Mouse (Mus musculus) liver, embryonic 11.5 days (tissue): ENCODE data around the gene Fbxo2. TPM values are rescaled to one million over a fixed set of nuclear protein-coding genes. Genes with fewer than 3 reads are reported as not detected.

Experiments used
- ATAC-seq: fragments of 200-750 bp; cut with Nextera tagmentation; replicated peaks from 2 replicates; pipeline ENCODE4 v1.8.0; 2017; ENCODE audit warnings: moderate number of reproducible peaks, mild to moderate bottlenecking, moderate TSS enrichment, moderate library complexity; ENCODE audit not compliant: low FRiP score
- DNase-seq: peaks from one replicate; pipeline ENCODE4 v3.0.0-alpha.2; 2017; ENCODE audit warnings: low spot score
- H3K27ac ChIP-seq: fragments of 300-500 bp; sonication (generic); 2 replicates; pipeline ENCODE4 v1.5.1; 2014; ENCODE audit warnings: mild to moderate bottlenecking, low read depth, low read length, control low read depth
- H3K27me3 ChIP-seq: fragments of 300-500 bp; sonication (generic); replicated peaks from 2 replicates; pipeline ENCODE4 v1.6.1; 2014; ENCODE audit warnings: low read length, mixed read lengths; ENCODE audit not compliant: control insufficient read depth, insufficient read depth
- H3K36me3 ChIP-seq: fragments of 300-500 bp; sonication (generic); 2 replicates; pipeline ENCODE4 v1.6.1; 2014; ENCODE audit warnings: mild to moderate bottlenecking, low read length, moderate library complexity, mixed read lengths; ENCODE audit not compliant: control insufficient read depth, insufficient read depth
- H3K4me1 ChIP-seq: fragments of 300-500 bp; sonication (generic); replicated peaks from 2 replicates; pipeline ENCODE4 v1.6.1; 2014; ENCODE audit warnings: low read length, mixed read lengths; ENCODE audit not compliant: control insufficient read depth, insufficient read depth
- H3K4me2 ChIP-seq: fragments of 300-500 bp; sonication (generic); 2 replicates; pipeline ENCODE4 v1.6.1; 2014; ENCODE audit warnings: mild to moderate bottlenecking, control low read depth, moderate library complexity
- H3K4me3 ChIP-seq: fragments of 300-500 bp; sonication (generic); 2 replicates; pipeline ENCODE4 v1.5.1; 2014; ENCODE audit warnings: low read depth, low read length, control low read depth
- H3K9ac ChIP-seq: fragments of 300-500 bp; sonication (generic); 2 replicates; pipeline ENCODE4 v1.6.1; 2014; ENCODE audit warnings: low read depth, low read length, control low read depth
- H3K9me3 ChIP-seq: fragments of 300-500 bp; sonication (generic); 2 replicates; pipeline ENCODE4 v1.6.1; 2016; ENCODE audit warnings: low read length, inconsistent platforms, mixed read lengths; ENCODE audit not compliant: control insufficient read depth
- WGBS: fragments of 180-500 bp; shearing (Covaris S2); extraction: QIAGEN DNeasy Blood & Tissue Kit; methylation state at CpG from one replicate; pipeline ENCODE4 v1.1.7; 2014; 5-methylcytosine and 5-hydroxymethylcytosine counted together
- polyA plus RNA-seq: library from polyadenylated mRNA; unstranded; fragments of >200 nt; fragmentation: Nextera tagmentation; extraction: Ambion mirVana; gene quantifications from 2 replicates; pipeline ENCODE4 v1.2.1, GENCODE M21; 2014

Fbxo2 gene
- polyA plus RNA-seq, 1 experiment from 2014 or later: 0.73 TPM

GRCm38 (mm10) chr4:148164461-148164860 is 4.0 kb downstream of the Fbxo2 start:
- Histone ChIP-seq H3K27me3 (peaks cover 77% of the 10 kb centered on the region), H3K4me2 (peak overlapping the region; percentile 55), H3K9me3 (no peaks in the 10 kb centered on the region), H3K4me3 (peak overlapping the region; percentile 24; the same call in 1 of the 2 replicates), H3K27ac (no peak overlapping the region), H3K4me1 (peaks cover 7% of the 10 kb centered on the region; the same call in 1 of the 2 replicates), H3K36me3 (no peaks in the 10 kb centered on the region), H3K9ac (no peak overlapping the region)
- WGBS: 2% methylated on average over 16 of the region's 16 CpGs
- ATAC-seq (no peak), DNase-seq (no peak)

GRCm38 (mm10) chr4:148165551-148165950 is 5.1 kb downstream of the Fbxo2 start:
- 12% methylated on average over 17 of the region's 17 CpGs for WGBS
- H3K4me3 ChIP-seq: no peak overlapping the region
- no peak overlapping the region for H3K9ac ChIP-seq
- ATAC-seq (no peak), DNase-seq (no peak)
- H3K36me3 ChIP-seq: no peaks in the 10 kb centered on the region
- peaks cover 9% of the 10 kb centered on the region; the same call in 1 of the 2 replicates for H3K4me1 ChIP-seq
- no peak overlapping the region for H3K4me2 ChIP-seq
- H3K9me3 ChIP-seq: no peaks in the 10 kb centered on the region
- H3K27me3 ChIP-seq: peaks cover 81% of the 10 kb centered on the region
- no peak overlapping the region for H3K27ac ChIP-seq

GRCm38 (mm10) chr4:148166431-148166830 is 6.0 kb downstream of the Fbxo2 start:
- no peak for ATAC-seq
- Histone ChIP-seq H3K36me3 (no peaks in the 10 kb centered on the region), H3K27me3 (peaks cover 77% of the 10 kb centered on the region), H3K9me3 (no peaks in the 10 kb centered on the region), H3K4me1 (peaks cover 6% of the 10 kb centered on the region; the same call in 1 of the 2 replicates), H3K4me2 (no peak overlapping the region), H3K27ac (no peak overlapping the region), H3K4me3 (no peak overlapping the region), H3K9ac (no peak overlapping the region)
- DNase-seq: no peak
- 19% methylated on average over 10 of the region's 10 CpGs for WGBS

- H3K4me3 ChIP-seq: no peak overlapping the region
- H3K36me3 ChIP-seq: no peaks in the 10 kb centered on the region
- WGBS: 22% methylated on average over 4 of the region's 4 CpGs
- H3K4me2 ChIP-seq: no peak overlapping the region
- DNase-seq: peak; percentile 51
- no peak for ATAC-seq
- no peak overlapping the region for H3K27ac ChIP-seq
- H3K4me1 ChIP-seq: peaks cover 6% of the 10 kb centered on the region; the same call in 1 of the 2 replicates
- H3K27me3 ChIP-seq: peaks cover 77% of the 10 kb centered on the region
- no peaks in the 10 kb centered on the region for H3K9me3 ChIP-seq
- H3K9ac ChIP-seq: no peak overlapping the region
These were observed 6.6 kb downstream of the Fbxo2 start for GRCm38 (mm10) chr4:148166986-148167385.

GRCm38 (mm10) chr4:148168287-148168686 is 7.9 kb downstream of the Fbxo2 start:
- ATAC-seq (no peak), DNase-seq (peak; percentile 45)
- Histone ChIP-seq H3K27ac (no peak overlapping the region), H3K4me1 (peaks cover 6% of the 10 kb centered on the region; the same call in 1 of the 2 replicates), H3K27me3 (peaks cover 78% of the 10 kb centered on the region), H3K9me3 (no peaks in the 10 kb centered on the region), H3K9ac (no peak overlapping the region), H3K36me3 (no peaks in the 10 kb centered on the region), H3K4me2 (no peak overlapping the region), H3K4me3 (no peak overlapping the region)
- 18% methylated on average over 7 of the region's 7 CpGs for WGBS

GRCm38 (mm10) chr4:148169586-148169985 is 9.2 kb downstream of the Fbxo2 start:
- Histone ChIP-seq H3K9me3 (no peaks in the 10 kb centered on the region), H3K9ac (no peak overlapping the region), H3K27ac (no peak overlapping the region), H3K36me3 (no peaks in the 10 kb centered on the region), H3K27me3 (peaks cover 79% of the 10 kb centered on the region), H3K4me2 (peak overlapping the region; percentile 6; the same call in 1 of the 2 replicates), H3K4me3 (no peak overlapping the region), H3K4me1 (peaks cover 3% of the 10 kb centered on the region; the same call in 1 of the 2 replicates)
- WGBS: 12% methylated on average over 15 of the region's 15 CpGs
- ATAC-seq (no peak), DNase-seq (no peak)

GRCm38 (mm10) chr4:148170842-148171241 is 10.4 kb downstream of the Fbxo2 start:
- ATAC-seq (no peak), DNase-seq (no peak)
- H3K4me1 ChIP-seq: peaks cover 3% of the 10 kb centered on the region; the same call in 1 of the 2 replicates
- no peak overlapping the region for H3K4me3 ChIP-seq
- H3K27ac ChIP-seq: no peak overlapping the region
- no peaks in the 10 kb centered on the region for H3K9me3 ChIP-seq
- 3% methylated on average over 2 of the region's 2 CpGs for WGBS
- no peaks in the 10 kb centered on the region for H3K36me3 ChIP-seq
- peaks cover 79% of the 10 kb centered on the region for H3K27me3 ChIP-seq
- no peak overlapping the region for H3K4me2 ChIP-seq
- H3K9ac ChIP-seq: no peak overlapping the region

GRCm38 (mm10) chr4:148171261-148171660 is 10.8 kb downstream of the Fbxo2 start:
- no peak for DNase-seq
- no peak for ATAC-seq
- Histone ChIP-seq H3K9me3 (no peaks in the 10 kb centered on the region), H3K36me3 (no peaks in the 10 kb centered on the region), H3K4me2 (no peak overlapping the region), H3K4me1 (peaks cover 3% of the 10 kb centered on the region; the same call in 1 of the 2 replicates), H3K27me3 (peaks cover 79% of the 10 kb centered on the region), H3K9ac (no peak overlapping the region), H3K27ac (no peak overlapping the region), H3K4me3 (no peak overlapping the region)
- WGBS: 51% methylated on average over 3 of the region's 3 CpGs

GRCm38 (mm10) chr4:148173811-148174494 is 13.5 kb downstream of the Fbxo2 start:
- 5% methylated on average over 30 of the region's 30 CpGs for WGBS
- Histone ChIP-seq H3K27ac (no peak overlapping the region), H3K36me3 (no peaks in the 10 kb centered on the region), H3K4me2 (no peak overlapping the region), H3K27me3 (peaks cover 79% of the 10 kb centered on the region), H3K4me3 (no peak overlapping the region), H3K4me1 (0 out of 2 replicates have a peak, but pooled peaks cover 3% of the 10 kb centered on the region), H3K9ac (no peak overlapping the region), H3K9me3 (no peaks in the 10 kb centered on the region)
- DNase-seq (no peak), ATAC-seq (no peak)
